Mouse (Mus musculus) bone marrow, adult 2 months (tissue): Measurements from ENCODE around the gene Mon2. TPM values are rescaled to one million over a fixed set of nuclear protein-coding genes. Genes with fewer than 3 reads are reported as not detected.

Source experiments
- H3K27ac ChIP-seq: fragments of 200-500 bp; 2 replicates; pipeline ENCODE4 v1.5.1; 2012; ENCODE audit warnings: low read depth, mild to moderate bottlenecking, control low read depth, inconsistent platforms, low read length; ENCODE audit not compliant: control insufficient read depth, poor library complexity, insufficient read depth
- H3K4me1 ChIP-seq: fragments of 200-500 bp; 2 replicates; pipeline ENCODE4 v1.6.1; 2011; ENCODE audit warnings: low read length; ENCODE audit not compliant: control insufficient read depth, insufficient read depth
- H3K4me3 ChIP-seq: fragments of 200-500 bp; replicated peaks from 2 replicates; pipeline ENCODE3; 2011; ENCODE audit warnings: mild to moderate bottlenecking, low read depth, low read length, control low read depth; ENCODE audit not compliant: control insufficient read depth
- CTCF ChIP-seq: fragments of 200-500 bp; IDR thresholded peaks from 2 replicates; pipeline ENCODE4 v1.5.1; 2011; ENCODE audit warnings: low read length, control low read depth; ENCODE audit not compliant: control insufficient read depth, insufficient read depth
- POLR2A ChIP-seq: fragments of 200-500 bp; IDR thresholded peaks from 2 replicates; pipeline ENCODE4 v1.6.1; 2011; ENCODE audit warnings: low read depth, mild to moderate bottlenecking, control low read depth, low read length, borderline replicate concordance; ENCODE audit not compliant: control insufficient read depth
- WGBS: fragments of 180-500 bp; shearing (Covaris S2); methylation state at CpG from one replicate; pipeline ENCODE4 v1.1.7; 2018; 5-methylcytosine and 5-hydroxymethylcytosine counted together
- polyA plus RNA-seq: library from polyadenylated mRNA; stranded (reverse); fragments of >200 nt; gene quantifications from 2 replicates; pipeline ENCODE4 v1.2.4, GENCODE M21; 2011; ENCODE audit warnings: low replicate concordance; ENCODE audit not compliant: missing spikeins, insufficient read depth, insufficient read length

Mon2 gene
- polyA plus RNA-seq, 1 experiment: 24.4 TPM

DNA sequence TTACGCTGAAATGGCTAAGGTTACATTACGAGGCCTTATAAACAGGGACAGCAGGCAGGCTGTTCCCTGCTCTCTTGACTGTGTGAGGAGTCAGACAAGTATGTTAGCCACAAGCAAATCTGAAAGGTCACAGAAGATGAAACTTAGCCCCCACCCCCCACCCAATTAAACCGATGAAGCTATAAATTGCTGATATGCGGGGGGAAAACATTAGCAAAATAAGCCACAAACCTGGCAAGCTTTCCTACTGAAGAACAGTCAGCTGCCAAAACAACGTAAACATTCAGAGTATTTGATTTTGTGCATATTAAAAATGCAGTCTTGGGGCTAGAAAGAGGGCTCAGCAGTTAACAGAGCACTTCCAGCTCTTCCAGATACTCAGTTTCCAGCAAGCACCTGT is 31.8 kb upstream of the Mon2 start:
- TF ChIP-seq POLR2A: no peak
- TF ChIP-seq CTCF: no peak
- Histone ChIP-seq H3K4me3 (no peak overlapping the region), H3K4me1 (no peaks in the 10 kb centered on the region), H3K27ac (no peak overlapping the region)
- WGBS: 93% methylated on average over 5 of the region's 5 CpGs

DNA sequence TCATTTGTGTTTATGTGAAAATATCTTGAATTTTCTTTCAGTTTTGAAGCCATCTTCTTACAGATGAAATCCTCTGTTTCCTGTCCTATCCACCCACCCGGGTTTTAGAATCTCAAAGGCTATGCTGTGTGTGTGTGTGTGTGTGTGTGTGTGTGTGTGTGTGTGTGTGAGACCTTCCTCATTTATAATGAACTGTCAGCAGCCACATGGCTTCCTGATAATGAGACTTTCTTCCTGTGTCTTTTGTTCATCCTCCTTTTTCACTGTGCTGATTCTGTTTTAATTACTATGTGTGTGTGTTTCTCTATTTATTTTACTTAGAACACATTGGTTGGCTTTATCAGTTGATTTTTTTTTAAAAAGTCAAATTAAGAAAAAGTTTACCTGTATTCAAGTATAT is 25.0 kb upstream of the Mon2 start:
- TF ChIP-seq CTCF (no peak), POLR2A (no peak)
- no peak overlapping the region for H3K27ac ChIP-seq

DNA sequence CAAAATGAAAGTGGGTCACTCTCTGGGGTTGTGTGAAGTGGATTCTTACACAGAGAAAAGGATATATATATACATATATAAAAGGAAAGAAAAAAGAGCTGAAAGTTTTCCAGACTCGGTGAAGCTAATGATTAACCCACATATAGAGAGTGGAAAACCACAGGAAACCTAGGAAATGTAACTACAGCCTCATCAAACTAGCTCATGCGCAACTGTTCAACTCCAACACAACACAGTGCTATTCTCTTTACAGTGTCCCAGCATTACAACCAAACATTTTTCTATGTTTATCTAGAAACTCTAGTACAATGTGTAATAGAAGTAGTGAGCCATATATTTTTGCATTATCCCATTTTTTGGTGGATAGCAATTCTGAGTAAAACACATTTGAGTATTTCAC is 24.3 kb upstream of the Mon2 start:
- Histone ChIP-seq H3K4me1 (no peaks in the 10 kb centered on the region), H3K27ac (no peak overlapping the region), H3K4me3 (no peak overlapping the region)
- TF ChIP-seq CTCF: no peak
- no peak for TF ChIP-seq POLR2A
- WGBS: 47% methylated on average over 2 of the region's 2 CpGs

More for the DNA sequence above, 25.0 kb upstream of the Mon2 start:
- WGBS: 0% methylated on average over 1 of the region's 1 CpGs
- H3K4me1 ChIP-seq: no peaks in the 10 kb centered on the region
- no peak overlapping the region for H3K4me3 ChIP-seq

DNA sequence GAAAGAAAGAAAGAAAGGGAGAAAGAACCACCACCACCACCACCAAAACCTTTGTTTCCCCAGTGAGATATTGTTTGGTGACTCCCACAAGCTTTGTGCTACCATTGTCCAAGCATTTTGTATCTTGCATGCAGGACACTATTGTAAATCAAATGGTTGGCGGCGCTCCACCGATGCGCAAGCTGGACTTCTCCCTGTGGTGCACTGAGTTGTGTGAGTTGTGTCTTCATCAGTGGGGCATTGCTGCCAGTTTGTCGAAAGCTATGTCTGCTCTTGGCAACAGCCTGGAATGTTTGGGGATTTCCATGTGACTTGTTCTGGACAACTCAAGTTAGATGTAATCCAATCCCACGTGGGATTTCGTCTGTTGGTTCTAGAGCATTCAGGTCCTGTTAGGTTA is 18.2 kb upstream of the Mon2 start:
- WGBS: 81% methylated on average over 7 of the region's 7 CpGs
- TF ChIP-seq CTCF: no peak
- TF ChIP-seq POLR2A: no peak
- H3K27ac ChIP-seq: no peak overlapping the region
- H3K4me3 ChIP-seq: no peak overlapping the region
- H3K4me1 ChIP-seq: no peaks in the 10 kb centered on the region; the same call in 1 of the 2 replicates

DNA sequence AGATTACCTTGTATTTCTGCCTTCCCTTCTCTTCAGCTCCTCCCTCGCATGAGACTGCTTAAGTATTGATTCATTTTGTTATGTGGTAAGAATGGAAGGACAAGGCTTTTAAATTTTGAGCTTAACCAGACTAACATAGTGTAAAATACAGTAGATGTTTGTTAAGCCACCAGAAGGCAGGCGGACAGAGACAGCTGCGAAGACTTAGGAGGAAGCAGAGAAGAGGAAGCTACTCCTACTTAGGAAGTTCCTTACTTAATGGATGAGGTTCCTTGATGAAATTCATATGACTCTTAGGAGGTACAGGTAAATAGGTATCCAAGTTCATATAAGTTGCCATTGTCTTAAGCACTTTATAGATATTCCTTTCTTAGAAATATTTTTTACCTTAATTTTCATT is 16.3 kb upstream of the Mon2 start:
- peaks cover 1% of the 10 kb centered on the region; the same call in 1 of the 2 replicates for H3K4me1 ChIP-seq
- TF ChIP-seq CTCF: no peak
- no peak for TF ChIP-seq POLR2A
- H3K27ac ChIP-seq: no peak overlapping the region
- no peak overlapping the region for H3K4me3 ChIP-seq
- WGBS: 27% methylated on average over 3 of the region's 3 CpGs

DNA sequence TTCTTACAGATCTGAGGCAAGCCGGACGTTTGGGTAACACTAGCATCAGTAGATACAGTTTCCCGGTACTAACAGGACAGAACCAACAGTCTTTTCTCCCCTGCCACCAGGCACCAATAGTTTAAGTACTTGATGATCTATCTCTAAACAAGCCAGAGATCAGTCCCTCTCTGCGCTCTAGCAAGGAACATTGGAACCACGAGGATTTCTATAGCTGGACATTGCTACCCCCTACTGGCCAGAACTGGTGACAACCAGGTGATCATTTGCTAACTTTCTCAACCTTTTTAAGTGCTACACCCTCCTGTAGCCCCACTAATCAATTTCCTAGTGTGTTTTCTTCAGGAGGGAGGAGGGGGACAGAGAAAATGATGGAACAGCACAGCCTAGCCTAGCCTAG is 15.4 kb upstream of the Mon2 start:
- TF ChIP-seq POLR2A (no peak), CTCF (peak; percentile 42)
- Histone ChIP-seq H3K4me1 (peaks cover 1% of the 10 kb centered on the region; the same call in 1 of the 2 replicates), H3K27ac (no peak overlapping the region), H3K4me3 (no peak overlapping the region)
- 39% methylated on average over 5 of the region's 5 CpGs for WGBS

DNA sequence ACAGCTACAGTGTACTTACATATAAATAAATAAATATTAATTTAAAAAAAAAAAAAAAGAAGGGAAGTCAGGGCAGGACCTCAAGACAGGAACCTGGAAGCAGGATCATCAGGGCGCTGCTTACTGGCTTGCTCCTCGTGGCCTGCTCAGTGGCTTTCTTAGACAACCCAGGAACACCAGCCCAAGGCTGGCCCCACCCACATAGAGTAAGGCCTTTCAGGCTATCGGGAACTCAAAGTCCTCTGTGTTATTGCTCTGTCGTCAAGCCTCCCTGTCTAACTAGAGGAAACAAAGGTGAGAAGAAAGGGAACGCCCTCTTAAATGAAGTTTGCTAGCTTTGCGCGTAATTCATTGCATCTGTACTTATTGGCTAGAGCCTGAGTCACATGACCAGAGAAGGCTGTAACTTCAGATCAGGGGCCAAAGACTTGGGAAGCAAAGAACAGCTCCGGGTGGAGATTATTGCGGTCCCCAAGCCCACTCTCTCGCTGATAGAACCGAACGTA is 13.2 kb upstream of the Mon2 start:
- WGBS: 86% methylated on average over 12 of the region's 12 CpGs
- Histone ChIP-seq H3K4me3 (no peak overlapping the region), H3K4me1 (peaks cover 1% of the 10 kb centered on the region; the same call in 1 of the 2 replicates), H3K27ac (no peak overlapping the region)
- TF ChIP-seq POLR2A: no peak
- TF ChIP-seq CTCF: no peak

DNA sequence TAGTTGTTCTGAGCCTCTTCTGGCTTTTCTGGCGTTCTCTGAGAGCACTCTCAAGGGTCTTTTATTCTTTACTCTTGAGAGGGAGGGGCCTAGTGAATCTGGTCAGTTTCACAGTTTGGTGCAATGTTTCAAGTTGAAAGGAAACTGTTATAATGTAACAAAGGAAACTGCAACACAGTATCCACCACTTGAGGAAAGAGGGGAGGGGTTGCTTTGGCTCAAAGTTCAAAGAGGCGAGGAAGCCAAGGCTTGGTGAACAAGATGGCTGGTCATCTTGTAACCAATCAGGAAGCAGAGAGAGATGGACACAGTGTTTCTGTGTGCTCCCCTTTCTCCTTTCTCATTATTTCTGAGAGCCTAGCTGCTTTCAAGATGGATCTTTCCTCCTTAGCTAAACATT is 10.5 kb upstream of the Mon2 start:
- Histone ChIP-seq H3K4me1 (peaks cover 1% of the 10 kb centered on the region; the same call in 1 of the 2 replicates), H3K4me3 (no peak overlapping the region), H3K27ac (0 out of 2 replicates have a peak overlapping the region, but pooled peaks have one; percentile 19)
- TF ChIP-seq POLR2A (no peak), CTCF (no peak)
- WGBS: 47% methylated on average over 2 of the region's 2 CpGs
